In the genomic region with DNA sequence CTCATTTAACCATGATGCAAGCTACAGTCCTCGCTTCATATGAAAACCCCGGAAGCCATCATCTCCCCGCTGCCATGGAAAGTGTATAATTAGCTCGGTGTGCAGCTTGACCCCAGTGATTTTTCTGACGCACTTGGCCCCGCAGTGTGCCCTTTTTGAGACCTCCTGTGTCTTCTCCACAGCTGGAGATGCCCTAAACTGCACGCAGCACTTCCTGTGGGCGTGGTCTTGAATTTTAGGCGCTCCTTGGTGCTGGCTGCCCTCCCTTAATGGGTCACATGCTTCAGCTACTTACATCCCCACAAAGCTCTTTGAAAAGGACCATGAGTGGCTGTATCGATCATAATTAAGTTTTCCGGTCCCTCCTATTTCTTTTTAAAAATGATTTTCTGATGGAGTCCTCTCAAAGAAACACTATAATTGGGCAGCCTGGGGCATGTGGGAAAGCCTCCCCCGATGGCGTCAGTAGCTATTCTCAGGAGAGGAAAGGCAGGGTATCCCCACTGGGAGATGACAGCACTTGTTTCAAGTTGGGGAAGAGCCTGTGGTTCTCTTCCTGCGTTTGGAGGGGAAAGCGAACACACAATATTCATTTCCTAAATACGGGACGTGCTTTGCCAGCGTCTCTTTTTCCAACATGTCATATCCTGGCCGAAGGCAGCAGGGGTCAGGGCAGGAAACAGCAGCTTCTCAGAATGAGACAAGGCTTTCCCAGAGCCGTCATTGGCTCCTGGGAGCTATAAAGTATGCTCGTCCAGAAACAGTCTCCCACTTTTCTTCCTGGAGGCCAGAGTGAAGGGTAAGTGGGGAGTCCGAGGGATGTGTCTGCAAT, we compare ENCODE assay signal across 7 mouse cellular contexts. TPM values are rescaled to one million over a fixed set of nuclear protein-coding genes. Genes with fewer than 3 reads are reported as not detected.
DNase-seq lines count a peak whose midpoint lies in the region; ATAC-seq lines count a peak whose summit lies in the region.

TSS of gene Apold1 (plus strand) at position 488 of the 832 bp plus-strand sequence.

- DNase-seq in embryonic facial prominence, embryonic 11.5 days (ENCODE audit: low spot score): peak; percentile 56
- peak; percentile 57 to 58 for DNase-seq in heart, postnatal 14 days
- peak; percentile 60 to 81 for DNase-seq in kidney, postnatal 36 days
- peak; percentile 86 for DNase-seq in thymus, postnatal 0 days (ENCODE audit: low spot score)
- DNase-seq in urinary bladder, postnatal 25 days (ENCODE audit: low spot score): no peak

- 32% methylated on average over 22 of the region's 22 CpGs for WGBS in embryonic facial prominence, embryonic 11.5 days

- no peaks in the 10 kb centered on the region for H3K4me1 ChIP-seq in embryonic facial prominence, embryonic 11.5 days (ENCODE audit: control insufficient read depth, insufficient read depth, low read length)

- H3K27ac ChIP-seq in embryonic facial prominence, embryonic 11.5 days (replicated peaks; ENCODE audit: low read depth, low read length): no peak within 1 kb of the TSS

- intact Hi-C loops in heart, postnatal 14 days (cut with DNase I): loop anchor here (2.0 kb wide), 1 partner anchor 61 kb away; the partner anchor contains the start of gene Cdkn1b

- no peak within 1 kb of the TSS for H3K9ac ChIP-seq in embryonic facial prominence, embryonic 11.5 days (replicated peaks; ENCODE audit: low read length)

- H3K27me3 ChIP-seq in embryonic facial prominence, embryonic 11.5 days (ENCODE audit: control insufficient read depth, insufficient read depth, low read length): no peaks in the 10 kb centered on the region

- peak within 1 kb of the TSS; percentile 15; the same call in 1 of the 2 replicates for H3K4me3 ChIP-seq in embryonic facial prominence, embryonic 11.5 days (ENCODE audit: low read depth, low read length)

- ATAC-seq in activated CD4-positive, CD25-positive, alpha-beta regulatory T cell, adult 4 months: peak; percentile 84
- ATAC-seq in embryonic facial prominence, embryonic 11.5 days (replicated peaks; ENCODE audit: insufficient number of reproducible peaks, low FRiP score, low TSS enrichment, low read depth): no peak
- ATAC-seq in megakaryocyte progenitor cell, adult 5-6 weeks (replicated peaks; ENCODE audit: poor library complexity): peak; percentile 29; the same call in 1 of the 2 replicates

- peak within 1 kb of the TSS; percentile 31; the same call in 1 of the 2 replicates for H3K4me2 ChIP-seq in embryonic facial prominence, embryonic 11.5 days (ENCODE audit: low read depth, low read length)

- no peaks in the 10 kb centered on the region for H3K36me3 ChIP-seq in embryonic facial prominence, embryonic 11.5 days (replicated peaks; ENCODE audit: control insufficient read depth, insufficient read depth, low read depth, low read length)

- no peaks in the 10 kb centered on the region for H3K9me3 ChIP-seq in embryonic facial prominence, embryonic 11.5 days (replicated peaks; ENCODE audit: control insufficient read depth, low read length)

RNA-seq across cellular contexts. Expression of gene Apold1, which starts in this region (rescaled TPM):
- under 1 TPM; 0.09 to 0.17 TPM for polyA plus RNA-seq in activated CD4-positive, CD25-positive, alpha-beta regulatory T cell, adult 4 months (2017; shearing (Covaris generic))
- 3.6 and 4.1 TPM in 2 replicates for polyA plus RNA-seq in embryonic facial prominence, embryonic 11.5 days (2014; fragmentation: Nextera tagmentation; extraction: Ambion mirVana)
- total RNA-seq in heart, postnatal 14 days (2021): 10 to 100 TPM; 15.4 to 18.5 TPM
- total RNA-seq in megakaryocyte progenitor cell, adult 5-6 weeks (2015): 0.05 TPM in 1 of 2 replicates, not detected in the other
- total RNA-seq in megakaryocyte progenitor cell, adult 5-6 weeks (2017): 0.10 TPM in 1 of 2 replicates, not detected in the other
- polyA plus RNA-seq in thymus, postnatal 0 days (2015; fragmentation: Nextera tagmentation; extraction: Ambion mirVana): 3.2 and 4.4 TPM in 2 replicates

Comparison
In these comparisons a context has a peak if more than half of its experiments do, and no peak if none do; other contexts are left out.
1. RNA of gene Apold1 (total RNA-seq): 15.4 to 18.5 TPM in heart, postnatal 14 days; 0.05 to 0.10 TPM in megakaryocyte progenitor cell, adult 5-6 weeks; every median in the first group is over 10 times any median in the second.
2. Peak in ATAC-seq in activated CD4-positive, CD25-positive, alpha-beta regulatory T cell, adult 4 months; RNA of the gene not detected or under 1 TPM.
3. Peak in ATAC-seq in megakaryocyte progenitor cell, adult 5-6 weeks; RNA of the gene not detected or under 1 TPM.